ENCODE assay signal across 9 mouse cellular contexts in the genomic region with DNA sequence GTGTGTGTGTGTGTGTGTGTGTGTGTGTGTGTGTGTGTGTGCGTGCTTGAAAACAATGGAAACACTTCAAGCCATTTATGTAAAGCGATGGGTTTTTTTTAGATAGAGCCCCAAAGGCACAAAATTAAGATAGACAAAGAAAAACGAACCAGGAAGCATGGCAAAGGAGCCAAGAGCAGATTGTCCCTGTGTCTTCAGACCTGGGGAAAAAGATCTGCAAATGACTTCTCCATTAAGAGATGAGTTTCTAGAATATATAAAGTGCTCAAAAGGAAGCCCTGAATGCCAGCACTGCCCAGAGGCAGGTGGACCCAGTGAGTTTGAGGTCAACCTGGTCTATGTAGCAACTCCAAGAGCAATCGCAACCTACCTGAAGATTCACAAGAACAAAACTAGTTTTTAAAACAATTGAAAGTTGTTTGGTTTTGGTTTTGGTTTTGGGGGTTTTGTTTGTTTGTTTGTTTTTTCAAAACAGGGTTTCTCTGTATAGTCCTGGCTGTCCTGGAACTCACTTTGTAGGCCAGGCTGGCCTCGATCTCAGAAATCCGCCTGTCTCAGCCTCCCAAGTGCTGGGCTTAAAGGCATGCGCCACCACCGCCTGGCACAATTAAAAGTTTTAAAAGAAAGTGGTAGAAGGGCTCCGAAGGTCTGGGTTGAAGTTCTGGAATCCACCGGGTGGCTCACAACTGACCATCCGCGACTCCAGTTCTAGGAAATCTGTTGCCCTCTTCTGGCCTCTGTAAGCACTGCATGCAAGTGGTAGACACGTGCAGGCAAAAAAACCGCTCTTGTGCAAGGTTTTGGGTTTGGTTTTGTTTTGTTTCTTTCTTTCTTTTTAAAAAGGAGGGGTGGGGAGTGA. TPM values are rescaled to one million over a fixed set of nuclear protein-coding genes. Genes with fewer than 3 reads are reported as not detected.
DNase-seq lines count a peak whose midpoint lies in the region; ATAC-seq and TF ChIP-seq lines count a peak whose summit lies in the region.
"Had no signal": no experiment of that assay in that cellular context is flagged by ENCODE, and none has a peak within 500 bp of the region (broad histone marks: within the 10 kb centered on the region; RNA-seq: fewer than 3 reads in every experiment).

No protein-coding gene starts in this region.

- peak; percentile 14 for DNase-seq in forebrain, postnatal 0 days
- peak; percentile 33 for DNase-seq in midbrain, postnatal 0 days (ENCODE audit: low spot score)
- peak; percentile 37 to 69 for DNase-seq in kidney, adult 8-10 months

- no peaks in the 10 kb centered on the region for H3K4me1 ChIP-seq in forebrain, postnatal 0 days (ENCODE audit: insufficient read depth)
- H3K4me1 ChIP-seq in forebrain, embryonic 13.5 days: no peaks in the 10 kb centered on the region
- no peaks in the 10 kb centered on the region for H3K4me1 ChIP-seq in midbrain, postnatal 0 days (ENCODE audit: insufficient read depth, low read length)
- H3K4me1 ChIP-seq in midbrain, embryonic 13.5 days (replicated peaks): no peaks in the 10 kb centered on the region
- no peaks in the 10 kb centered on the region; the same call in 1 of the 2 replicates for H3K4me1 ChIP-seq in bone marrow, adult 2 months (ENCODE audit: control insufficient read depth, insufficient read depth, low read length)
- H3K4me1 ChIP-seq: neural tube, embryonic 13.5 days had no signal

- TF ChIP-seq CTCF in forebrain, postnatal 0 days (IDR thresholded peaks at IDR 0.05; ENCODE audit: low read depth): peak; percentile 48
- peak; percentile 70 for TF ChIP-seq CTCF in midbrain, postnatal 0 days (IDR thresholded peaks at IDR 0.05)
- peak; percentile 46 for TF ChIP-seq CTCF in bone marrow, adult 2 months (IDR thresholded peaks at IDR 0.05; ENCODE audit: control insufficient read depth, insufficient read depth, low read length)

- whole genome bisulfite sequencing in forebrain, postnatal 0 days: 68% methylated on average over 14 of the region's 14 CpGs
- 70% methylated on average over 14 of the region's 14 CpGs for WGBS in forebrain, embryonic 13.5 days
- WGBS in midbrain, postnatal 0 days: 73% methylated on average over 14 of the region's 14 CpGs
- 65% methylated on average over 14 of the region's 14 CpGs for WGBS in midbrain, embryonic 13.5 days
- WGBS in bone marrow, adult 2 months: 72% methylated on average over 14 of the region's 14 CpGs

- no peak for ATAC-seq in forebrain, postnatal 0 days
- ATAC-seq in forebrain, embryonic 13.5 days: no peak
- no peak for ATAC-seq in midbrain, postnatal 0 days (ENCODE audit: low FRiP score)
- no peak for ATAC-seq in midbrain, embryonic 13.5 days
- peak; percentile 41; the same call in 1 of the 2 replicates for ATAC-seq in megakaryocyte-erythroid progenitor cell, adult 5-6 weeks (replicated peaks; ENCODE audit: low FRiP score, low TSS enrichment, poor library complexity, severe bottlenecking)
- no peak for ATAC-seq in erythroblast, adult 5-6 weeks (replicated peaks; ENCODE audit: low FRiP score, poor library complexity, severe bottlenecking)

- no peak overlapping the region for H3K27ac ChIP-seq in forebrain, postnatal 0 days (ENCODE audit: low read depth, low read length)
- H3K27ac ChIP-seq in forebrain, embryonic 13.5 days: no peak overlapping the region
- no peak overlapping the region for H3K27ac ChIP-seq in midbrain, postnatal 0 days (ENCODE audit: low read depth, low read length)
- no peak overlapping the region for H3K27ac ChIP-seq in midbrain, embryonic 13.5 days
- H3K27ac ChIP-seq in bone marrow, adult 2 months (ENCODE audit: control insufficient read depth, insufficient read depth, low read depth, low read length, poor library complexity): no peak overlapping the region
- H3K27ac ChIP-seq: neural tube, embryonic 13.5 days had no signal

- H3K4me3 ChIP-seq in forebrain, postnatal 0 days (ENCODE audit: low read depth, low read length): no peak overlapping the region
- H3K4me3 ChIP-seq in forebrain, embryonic 13.5 days: no peak overlapping the region
- H3K4me3 ChIP-seq in midbrain, postnatal 0 days (ENCODE audit: low read depth, low read length): no peak overlapping the region
- no peak overlapping the region for H3K4me3 ChIP-seq in midbrain, embryonic 13.5 days (replicated peaks)
- no peak overlapping the region for H3K4me3 ChIP-seq in bone marrow, adult 2 months (replicated peaks; ENCODE audit: control insufficient read depth, low read depth, low read length)
- H3K4me3 ChIP-seq: neural tube, embryonic 13.5 days had no signal

- no peak for TF ChIP-seq POLR2A in bone marrow, adult 2 months (IDR thresholded peaks at IDR 0.05; ENCODE audit: borderline replicate concordance, control insufficient read depth, low read depth, low read length)

- 0 out of 2 replicates have a peak, but pooled peaks cover under 1% of the 10 kb centered on the region for H3K36me3 ChIP-seq in forebrain, postnatal 0 days (ENCODE audit: insufficient read depth)
- H3K36me3 ChIP-seq in forebrain, embryonic 13.5 days (ENCODE audit: poor library complexity, severe bottlenecking): no peaks in the 10 kb centered on the region
- no peaks in the 10 kb centered on the region for H3K36me3 ChIP-seq in midbrain, postnatal 0 days (ENCODE audit: insufficient read depth, low read length)
- peaks cover 6% of the 10 kb centered on the region; the same call in 1 of the 2 replicates for H3K36me3 ChIP-seq in midbrain, embryonic 13.5 days
- H3K36me3 ChIP-seq: neural tube, embryonic 13.5 days had no signal

- no peak overlapping the region for H3K4me2 ChIP-seq in forebrain, postnatal 0 days (ENCODE audit: low read depth)
- H3K4me2 ChIP-seq in forebrain, embryonic 13.5 days: no peak overlapping the region
- no peak overlapping the region for H3K4me2 ChIP-seq in midbrain, postnatal 0 days (ENCODE audit: low read depth, low read length, poor library complexity, severe bottlenecking)
- H3K4me2 ChIP-seq in midbrain, embryonic 13.5 days (replicated peaks): no peak overlapping the region
- H3K4me2 ChIP-seq: neural tube, embryonic 13.5 days had no signal

- H3K27me3 ChIP-seq in forebrain, postnatal 0 days (ENCODE audit: insufficient read depth, low read length): no peaks in the 10 kb centered on the region
- H3K27me3 ChIP-seq in forebrain, embryonic 13.5 days: no peaks in the 10 kb centered on the region
- H3K27me3 ChIP-seq in midbrain, postnatal 0 days (ENCODE audit: insufficient read depth, low read length): no peaks in the 10 kb centered on the region; the same call in 1 of the 2 replicates
- H3K27me3 ChIP-seq in midbrain, embryonic 13.5 days: 0 out of 2 replicates have a peak, but pooled peaks cover 3% of the 10 kb centered on the region
- H3K27me3 ChIP-seq: neural tube, embryonic 13.5 days had no signal

- no peaks in the 10 kb centered on the region for H3K9me3 ChIP-seq in forebrain, postnatal 0 days (ENCODE audit: low read length)
- H3K9me3 ChIP-seq in forebrain, embryonic 13.5 days (replicated peaks): no peaks in the 10 kb centered on the region
- H3K9me3 ChIP-seq in midbrain, postnatal 0 days (ENCODE audit: low read length): no peaks in the 10 kb centered on the region
- H3K9me3 ChIP-seq in midbrain, embryonic 13.5 days: no peaks in the 10 kb centered on the region
- H3K9me3 ChIP-seq: neural tube, embryonic 13.5 days had no signal

- H3K9ac ChIP-seq in forebrain, postnatal 0 days: no peak overlapping the region
- H3K9ac ChIP-seq in forebrain, embryonic 13.5 days: no peak overlapping the region
- H3K9ac ChIP-seq in midbrain, postnatal 0 days (replicated peaks; ENCODE audit: low read length, poor library complexity, severe bottlenecking): no peak overlapping the region
- H3K9ac ChIP-seq in midbrain, embryonic 13.5 days (replicated peaks): no peak overlapping the region
- H3K9ac ChIP-seq: neural tube, embryonic 13.5 days had no signal

RNA-seq across cellular contexts. Expression of a gene that starts 28.3 kb away (rescaled TPM):
- 51.3 and 77.3 TPM in 2 replicates for total RNA-seq in forebrain, postnatal 0 days (2014; rRNA removed)
- 16.6 and 30.2 TPM in 2 replicates for polyA plus RNA-seq in forebrain, postnatal 0 days (2015; fragmentation: Nextera tagmentation; extraction: Ambion mirVana)
- 59.3 and 61.8 TPM in 2 replicates for polyA plus RNA-seq in forebrain, embryonic 13.5 days (2015; fragmentation: Nextera tagmentation; extraction: Ambion mirVana)
- total RNA-seq in midbrain, postnatal 0 days (2014; rRNA removed): 65.1 and 69.9 TPM in 2 replicates
- 23.2 and 28.7 TPM in 2 replicates for polyA plus RNA-seq in midbrain, postnatal 0 days (2015; fragmentation: Nextera tagmentation; extraction: Ambion mirVana)
- polyA plus RNA-seq in midbrain, embryonic 13.5 days (2015; fragmentation: Nextera tagmentation; extraction: Ambion mirVana): 65.5 and 67.5 TPM in 2 replicates
- 19.1 and 55.7 TPM in 2 replicates for polyA plus RNA-seq in bone marrow, adult 2 months (2011; ENCODE audit: insufficient read depth, insufficient read length, low replicate concordance, missing spikeins)
- 43.6 and 58.8 TPM in 2 replicates for total RNA-seq in megakaryocyte-erythroid progenitor cell, adult 5-6 weeks (2014; fragmentation: Nextera tagmentation)
- 45.6 and 63.7 TPM in 2 replicates for total RNA-seq in megakaryocyte-erythroid progenitor cell, adult 5-6 weeks (2017)
- total RNA-seq in erythroblast, adult 5-6 weeks (2015; ENCODE audit: low replicate concordance): 29.8 and 38.7 TPM in 2 replicates
- total RNA-seq in erythroblast, adult 5-6 weeks (2017; ENCODE audit: low replicate concordance): 28.7 and 41.1 TPM in 2 replicates

RNA-seq across cellular contexts. Expression of a gene that starts 52.9 kb away (rescaled TPM):
- 3.0 and 3.4 TPM in 2 replicates for total RNA-seq in forebrain, postnatal 0 days (2014; rRNA removed)
- 4.4 and 7.5 TPM in 2 replicates for polyA plus RNA-seq in forebrain, postnatal 0 days (2015; fragmentation: Nextera tagmentation; extraction: Ambion mirVana)
- 4.3 and 4.7 TPM in 2 replicates for polyA plus RNA-seq in forebrain, embryonic 13.5 days (2015; fragmentation: Nextera tagmentation; extraction: Ambion mirVana)
- 3.9 TPM in 2 replicates for total RNA-seq in midbrain, postnatal 0 days (2014; rRNA removed)
- polyA plus RNA-seq in midbrain, postnatal 0 days (2015; fragmentation: Nextera tagmentation; extraction: Ambion mirVana): 4.8 and 7.9 TPM in 2 replicates
- polyA plus RNA-seq in midbrain, embryonic 13.5 days (2015; fragmentation: Nextera tagmentation; extraction: Ambion mirVana): 3.3 and 5.7 TPM in 2 replicates
- polyA plus RNA-seq in bone marrow, adult 2 months (2011; ENCODE audit: insufficient read depth, insufficient read length, low replicate concordance, missing spikeins): 2.6 and 11.6 TPM in 2 replicates
- total RNA-seq in megakaryocyte-erythroid progenitor cell, adult 5-6 weeks (2014; fragmentation: Nextera tagmentation): 0.85 and 0.94 TPM in 2 replicates
- not detected in 2 replicates for total RNA-seq in megakaryocyte-erythroid progenitor cell, adult 5-6 weeks (2017)
- 0.63 TPM in 1 of 2 replicates, not detected in the other for total RNA-seq in erythroblast, adult 5-6 weeks (2015; ENCODE audit: low replicate concordance)
- 0.60 TPM in 1 of 2 replicates, not detected in the other for total RNA-seq in erythroblast, adult 5-6 weeks (2017; ENCODE audit: low replicate concordance)
